Mouse (Mus musculus) forebrain, embryonic 14.5 days (tissue): Measurements from ENCODE around the gene Nelfb. TPM values are rescaled to one million over a fixed set of nuclear protein-coding genes. Genes with fewer than 3 reads are reported as not detected.

Experiments used
- ATAC-seq: fragments of 200-750 bp; cut with Nextera tagmentation; 2 replicates; pipeline ENCODE4 v1.8.0; 2017; ENCODE audit warnings: mild to moderate bottlenecking, moderate library complexity
- DNase-seq: peaks from one replicate; pipeline ENCODE4 v3.0.0-alpha.2; 2015; ENCODE audit warnings: low spot score
- H3K27ac ChIP-seq: fragments of 300-500 bp; sonication (generic); 2 replicates; pipeline ENCODE4 v1.5.1; 2014; ENCODE audit warnings: low read depth, mild to moderate bottlenecking, control low read depth, low read length, moderate library complexity
- H3K27me3 ChIP-seq: fragments of 300-500 bp; sonication (generic); replicated peaks from 2 replicates; pipeline ENCODE4 v1.6.1; 2014; ENCODE audit warnings: low read length, control low read depth, mixed read lengths; ENCODE audit not compliant: control insufficient read depth, insufficient read depth
- H3K36me3 ChIP-seq: fragments of 300-500 bp; sonication (generic); 2 replicates; pipeline ENCODE4 v1.6.1; 2014; ENCODE audit warnings: low read length, control low read depth; ENCODE audit not compliant: control insufficient read depth, insufficient read depth
- H3K4me1 ChIP-seq: fragments of 300-500 bp; sonication (generic); 2 replicates; pipeline ENCODE4 v1.6.1; 2014; ENCODE audit warnings: antibody characterized with exemption, low read length, control low read depth; ENCODE audit not compliant: control insufficient read depth, insufficient read depth
- H3K4me2 ChIP-seq: fragments of 300-500 bp; sonication (generic); 2 replicates; pipeline ENCODE4 v1.6.1; 2014; ENCODE audit warnings: mild to moderate bottlenecking, control low read depth, low read length
- H3K4me3 ChIP-seq: fragments of 300-500 bp; sonication (generic); 2 replicates; pipeline ENCODE4 v1.5.1; 2014; ENCODE audit warnings: low read depth, low read length, control low read depth
- H3K9ac ChIP-seq: fragments of 300-500 bp; sonication (generic); 2 replicates; pipeline ENCODE4 v1.6.1; 2014; ENCODE audit warnings: mild to moderate bottlenecking, low read length, control low read depth, moderate library complexity
- H3K9me3 ChIP-seq: fragments of 300-500 bp; sonication (generic); replicated peaks from 2 replicates; pipeline ENCODE4 v1.6.1; 2016; ENCODE audit warnings: low read length, control low read depth, mixed read lengths; ENCODE audit not compliant: control insufficient read depth
- WGBS: fragments of 180-500 bp; shearing (Covaris S2); extraction: QIAGEN DNeasy Blood & Tissue Kit; methylation state at CpG from one replicate; pipeline ENCODE4 v1.1.7; 2014; 5-methylcytosine and 5-hydroxymethylcytosine counted together
- polyA plus RNA-seq: library from polyadenylated mRNA; unstranded; fragments of >200 nt; fragmentation: Nextera tagmentation; extraction: Ambion mirVana; gene quantifications from 2 replicates; pipeline ENCODE4 v1.2.1, GENCODE M21; 2014

Nelfb gene
- polyA plus RNA-seq, 1 experiment from 2014 or later: 68.8 TPM

DNA sequence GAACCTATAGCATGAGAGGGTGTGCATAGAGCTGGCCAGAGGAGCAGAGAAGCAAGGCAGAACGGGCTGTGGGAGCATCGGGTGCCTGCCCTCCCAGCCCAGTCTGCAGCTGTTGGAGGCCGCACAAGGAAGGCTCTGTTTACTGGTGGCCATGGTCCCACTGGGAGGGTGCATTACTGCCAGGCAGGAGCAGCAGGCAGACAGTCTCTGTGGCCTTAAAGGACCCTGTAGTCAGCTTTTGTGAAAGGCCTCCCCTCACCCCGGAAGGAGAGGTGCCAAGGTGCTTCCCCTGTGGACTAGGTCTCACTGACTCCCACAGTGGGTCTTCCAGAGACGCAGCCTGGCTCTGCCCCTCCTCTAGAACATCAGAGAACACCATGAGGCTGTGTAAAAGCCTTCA is 15.6 kb upstream of the Nelfb start:
- no peaks in the 10 kb centered on the region for H3K9me3 ChIP-seq
- WGBS: 90% methylated on average over 5 of the region's 5 CpGs
- H3K4me3 ChIP-seq: no peak overlapping the region
- peaks cover 12% of the 10 kb centered on the region for H3K4me1 ChIP-seq
- no peak overlapping the region for H3K9ac ChIP-seq
- ATAC-seq (no peak), DNase-seq (no peak)
- peaks cover 2% of the 10 kb centered on the region; the same call in 1 of the 2 replicates for H3K36me3 ChIP-seq
- no peak overlapping the region for H3K27ac ChIP-seq
- H3K4me2 ChIP-seq: no peak overlapping the region
- no peaks in the 10 kb centered on the region for H3K27me3 ChIP-seq

DNA sequence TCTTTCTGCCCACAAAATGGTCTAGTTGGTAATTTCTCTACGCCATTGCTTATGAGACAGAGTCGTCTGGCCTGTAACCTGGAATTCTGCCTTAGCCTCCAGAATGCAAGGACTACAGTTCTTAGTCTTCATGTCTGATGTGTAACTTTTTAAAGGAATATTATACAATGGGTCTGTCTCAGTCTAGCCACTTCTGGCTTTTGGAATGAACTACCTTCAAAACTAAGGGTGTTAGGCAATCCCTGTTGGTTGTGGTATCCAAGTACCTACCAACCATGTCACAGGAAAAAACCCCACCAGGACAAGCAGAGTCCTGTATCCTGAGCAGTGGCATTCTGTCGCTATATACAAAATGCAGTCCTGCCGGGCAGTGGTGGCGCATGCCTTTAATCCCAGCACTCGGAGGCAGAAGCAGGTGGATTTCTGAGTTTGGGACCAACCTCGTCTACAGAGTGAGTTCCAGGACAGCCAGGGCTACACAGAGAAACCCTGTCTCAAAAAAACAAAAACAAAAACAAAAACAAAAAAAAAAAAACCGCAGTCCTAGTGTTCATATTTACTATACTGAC is 14.6 kb upstream of the Nelfb start:
- Histone ChIP-seq H3K4me2 (peak overlapping the region; percentile 46), H3K4me1 (peaks cover 12% of the 10 kb centered on the region), H3K4me3 (no peak overlapping the region), H3K9me3 (no peaks in the 10 kb centered on the region), H3K36me3 (peaks cover 8% of the 10 kb centered on the region; the same call in 1 of the 2 replicates), H3K9ac (no peak overlapping the region), H3K27ac (peak overlapping the region; percentile 98; the same call in 1 of the 2 replicates), H3K27me3 (no peaks in the 10 kb centered on the region)
- 77% methylated on average over 8 of the region's 8 CpGs for WGBS
- DNase-seq (no peak), ATAC-seq (no peak)

DNA sequence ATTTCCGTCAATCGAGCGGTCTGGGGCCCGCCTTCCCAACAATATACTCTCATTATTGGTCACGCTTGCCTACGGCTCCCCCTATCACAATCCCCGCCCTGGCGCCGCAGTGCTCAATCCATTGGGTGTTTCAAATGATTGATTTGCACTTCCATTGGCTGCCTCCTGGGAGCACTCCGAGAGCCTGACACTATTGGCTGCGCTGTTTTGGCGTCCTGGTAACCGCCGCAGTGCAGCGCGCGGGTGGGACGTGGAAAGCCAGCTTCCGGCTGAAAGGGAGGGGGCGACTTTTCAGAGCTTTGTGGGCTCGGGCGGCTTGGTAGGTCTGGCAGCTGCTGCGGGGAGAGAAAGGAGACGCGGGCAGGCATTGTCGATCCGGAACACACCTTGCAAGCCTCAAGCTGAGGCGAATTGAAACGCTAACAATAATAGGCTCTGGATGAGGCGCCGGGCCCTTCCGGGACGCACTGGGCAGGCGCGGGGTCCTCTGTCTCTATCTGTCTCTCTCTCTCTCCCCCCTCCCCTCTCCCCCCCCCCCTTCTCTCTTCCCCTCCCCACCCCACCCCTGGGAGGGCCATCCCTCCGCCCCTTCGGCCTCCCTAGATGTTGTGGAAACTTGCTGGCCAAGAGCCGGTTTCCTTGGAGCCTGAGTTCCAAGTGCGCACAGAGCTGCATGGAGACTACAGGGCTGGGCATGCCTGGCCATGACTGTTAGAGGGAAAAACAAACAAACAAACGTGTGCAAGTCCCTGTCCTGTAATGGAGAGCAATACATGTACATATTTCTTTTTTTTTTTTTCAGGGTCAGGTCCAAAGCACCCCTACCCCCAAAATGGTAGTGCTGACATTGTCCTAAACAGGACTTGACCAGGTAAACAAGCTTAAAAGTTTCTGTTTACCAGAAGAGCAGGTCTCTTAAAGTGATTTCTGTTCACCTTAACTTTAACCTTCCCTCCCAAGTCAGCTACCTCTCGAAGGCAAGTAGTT is 13.8 kb upstream of the Nelfb start:
- no peaks in the 10 kb centered on the region for H3K9me3 ChIP-seq
- peaks cover 8% of the 10 kb centered on the region; the same call in 1 of the 2 replicates for H3K36me3 ChIP-seq
- WGBS: 2% methylated on average over 40 of the region's 41 CpGs
- peak overlapping the region; percentile 72 for H3K9ac ChIP-seq
- ATAC-seq (peak; percentile 97), DNase-seq (peak; percentile 100)
- H3K27me3 ChIP-seq: no peaks in the 10 kb centered on the region
- peaks cover 12% of the 10 kb centered on the region for H3K4me1 ChIP-seq
- H3K27ac ChIP-seq: peak overlapping the region; percentile 98
- peak overlapping the region; percentile 46 for H3K4me2 ChIP-seq
- H3K4me3 ChIP-seq: peak overlapping the region; percentile 89

DNA sequence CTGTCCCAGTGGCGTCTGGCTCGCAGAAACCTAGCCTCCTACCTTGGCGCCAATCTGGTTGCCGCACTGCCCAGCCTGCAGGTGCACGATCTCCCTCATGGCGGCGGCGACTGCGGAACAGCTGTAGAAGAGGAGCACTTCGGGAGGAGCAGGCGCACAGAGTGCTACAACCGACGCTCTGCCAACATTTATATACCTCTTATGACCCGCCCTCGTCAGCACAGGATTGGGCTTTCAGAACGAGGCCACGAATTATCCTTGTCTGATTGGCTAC is 13.1 kb upstream of the Nelfb start, which contains the start of gene Tubb4b:
Gene Tubb4b, minus strand, starts transcription at position 211 of the 274 bp plus-strand sequence.
- peaks cover 12% of the 10 kb centered on the region for H3K4me1 ChIP-seq
- peak within 1 kb of the TSS; percentile 98 for H3K27ac ChIP-seq
- no peaks in the 10 kb centered on the region for H3K27me3 ChIP-seq
- H3K4me2 ChIP-seq: peak within 1 kb of the TSS; percentile 92
- DNase-seq (no peak), ATAC-seq (no peak)
- H3K36me3 ChIP-seq: peaks cover 8% of the 10 kb centered on the region; the same call in 1 of the 2 replicates
- WGBS: under 1% methylated on average over 17 of the region's 17 CpGs
- H3K4me3 ChIP-seq: peak within 1 kb of the TSS; percentile 89
- no peaks in the 10 kb centered on the region for H3K9me3 ChIP-seq
- H3K9ac ChIP-seq: peak within 1 kb of the TSS; percentile 86

DNA sequence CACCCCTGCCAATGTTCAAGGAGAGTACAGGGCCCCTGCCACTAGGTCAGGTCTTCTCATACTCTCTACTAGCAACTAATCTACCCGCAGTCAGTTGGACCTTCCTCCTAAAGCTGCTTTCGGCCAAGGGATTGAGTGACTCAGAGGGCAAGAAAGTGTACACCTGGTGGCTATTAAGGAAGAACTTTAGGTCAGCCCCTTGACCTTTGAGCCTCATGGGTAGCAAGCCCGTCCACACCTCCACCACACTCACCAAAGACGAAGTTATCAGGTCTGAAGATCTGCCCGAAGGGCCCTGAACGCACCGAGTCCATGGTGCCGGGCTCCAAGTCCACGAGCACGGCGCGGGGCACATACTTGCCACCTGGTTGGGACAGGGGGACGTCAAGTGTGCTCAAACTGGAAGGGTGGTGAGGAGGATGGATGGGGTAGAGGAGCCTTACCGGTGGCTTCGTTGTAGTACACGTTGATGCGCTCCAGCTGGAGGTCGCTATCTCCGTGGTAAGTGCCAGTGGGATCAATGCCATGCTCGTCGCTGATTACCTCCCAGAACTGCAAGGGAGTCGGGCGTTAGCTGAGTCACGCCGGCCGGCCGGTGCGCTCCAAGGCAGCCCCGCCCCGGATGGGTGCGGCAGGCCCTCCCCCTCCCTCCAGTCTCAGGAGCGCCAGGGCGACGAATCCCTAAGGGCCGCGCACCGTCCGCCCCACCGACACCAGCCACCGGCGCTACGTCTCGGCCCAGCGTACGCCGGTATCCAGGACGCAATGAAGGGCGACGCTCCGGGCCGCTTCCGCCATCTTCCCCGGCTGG is 12.6 kb upstream of the Nelfb start:
- H3K27ac ChIP-seq: peak overlapping the region; percentile 89
- no peaks in the 10 kb centered on the region for H3K9me3 ChIP-seq
- H3K4me2 ChIP-seq: peak overlapping the region; percentile 92
- H3K4me3 ChIP-seq: peak overlapping the region; percentile 89
- peaks cover 12% of the 10 kb centered on the region for H3K4me1 ChIP-seq
- DNase-seq (peak; percentile 65), ATAC-seq (peak; percentile 33)
- H3K27me3 ChIP-seq: no peaks in the 10 kb centered on the region
- 4% methylated on average over 36 of the region's 53 CpGs for WGBS
- H3K36me3 ChIP-seq: peaks cover 8% of the 10 kb centered on the region; the same call in 1 of the 2 replicates
- H3K9ac ChIP-seq: peak overlapping the region; percentile 86

DNA sequence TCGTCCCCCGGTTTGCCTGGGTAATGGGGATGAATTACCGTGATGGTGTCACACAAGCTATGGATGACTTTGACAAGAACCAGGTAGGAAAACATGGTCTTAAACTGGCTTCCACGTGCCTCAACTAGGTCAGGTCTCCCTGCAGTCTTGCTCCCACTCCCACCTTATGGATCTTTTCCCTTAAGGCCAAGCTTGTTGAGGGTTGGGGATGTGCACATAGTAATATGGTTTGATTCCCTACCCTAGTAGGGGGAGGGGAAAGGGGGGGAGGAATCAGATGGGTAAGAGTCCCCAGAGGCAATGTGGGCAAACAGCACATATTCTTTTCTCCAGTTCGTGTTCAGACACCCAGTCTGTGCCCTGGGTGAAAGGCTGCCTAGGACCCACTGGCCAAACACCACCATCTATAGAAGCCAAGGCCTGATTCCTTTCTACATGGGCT is 10.1 kb upstream of the Nelfb start:
- Histone ChIP-seq H3K4me2 (no peak overlapping the region), H3K9ac (no peak overlapping the region), H3K27me3 (no peaks in the 10 kb centered on the region), H3K4me1 (peaks cover 12% of the 10 kb centered on the region), H3K27ac (no peak overlapping the region), H3K4me3 (no peak overlapping the region), H3K9me3 (no peaks in the 10 kb centered on the region), H3K36me3 (peaks cover 8% of the 10 kb centered on the region; the same call in 1 of the 2 replicates)
- 74% methylated on average over 5 of the region's 5 CpGs for WGBS
- ATAC-seq: no peak
- no peak for DNase-seq

DNA sequence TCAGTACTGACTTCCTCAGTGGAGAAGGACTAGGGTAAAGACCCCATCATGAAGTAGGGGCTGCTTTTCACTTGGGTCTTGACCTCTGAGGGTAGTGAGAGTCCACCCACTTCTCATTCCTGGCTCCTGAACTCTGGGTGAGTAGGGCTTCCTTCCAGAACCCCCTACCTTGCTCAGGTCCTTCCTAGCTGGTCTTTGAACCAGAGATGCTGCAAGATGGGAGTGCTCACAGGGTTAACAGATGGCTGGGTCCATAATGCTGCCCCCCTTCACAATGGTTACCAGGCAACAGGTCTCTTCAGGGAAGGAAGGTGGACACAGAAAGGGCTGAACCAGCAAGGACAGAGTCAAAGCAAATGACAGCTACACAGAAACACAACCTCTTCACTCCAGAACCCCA is 7.2 kb upstream of the Nelfb start, which contains the start of gene Fam166a:
Gene Fam166a, plus strand, starts transcription at position 301 of the 400 bp plus-strand sequence.
- no peak within 1 kb of the TSS for H3K4me3 ChIP-seq
- H3K9ac ChIP-seq: no peak within 1 kb of the TSS
- H3K27ac ChIP-seq: no peak within 1 kb of the TSS
- H3K36me3 ChIP-seq: peaks cover 8% of the 10 kb centered on the region; the same call in 1 of the 2 replicates
- no peak within 1 kb of the TSS for H3K4me2 ChIP-seq
- DNase-seq (no peak), ATAC-seq (no peak)
- H3K27me3 ChIP-seq: no peaks in the 10 kb centered on the region
- H3K9me3 ChIP-seq: no peaks in the 10 kb centered on the region
- H3K4me1 ChIP-seq: peaks cover 3% of the 10 kb centered on the region

DNA sequence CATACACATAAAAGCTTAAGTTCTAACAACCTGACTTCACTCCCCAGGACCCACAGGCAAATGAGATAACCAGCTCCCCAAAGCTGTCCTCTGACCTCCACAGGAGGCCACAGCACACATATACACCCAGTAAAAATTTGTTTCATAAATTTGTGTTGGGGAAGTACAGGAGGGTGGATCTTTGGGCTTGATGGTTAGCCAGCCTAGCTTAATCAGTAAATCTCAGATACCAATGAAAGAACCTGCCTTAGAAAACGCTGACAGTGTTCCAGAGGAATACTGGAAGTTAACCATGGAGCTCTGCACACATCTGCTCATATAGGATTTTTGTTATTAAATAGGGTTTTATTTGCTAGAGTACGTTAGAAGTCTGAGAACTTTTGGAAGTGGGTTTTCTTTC is 6.4 kb upstream of the Nelfb start:
- no peak overlapping the region for H3K27ac ChIP-seq
- H3K4me3 ChIP-seq: no peak overlapping the region
- no peaks in the 10 kb centered on the region for H3K9me3 ChIP-seq
- ATAC-seq: no peak
- no peak for DNase-seq
- peaks cover 8% of the 10 kb centered on the region; the same call in 1 of the 2 replicates for H3K36me3 ChIP-seq
- no peaks in the 10 kb centered on the region for H3K4me1 ChIP-seq
- H3K4me2 ChIP-seq: no peak overlapping the region
- WGBS: 67% methylated on average over 2 of the region's 2 CpGs
- no peaks in the 10 kb centered on the region for H3K27me3 ChIP-seq
- H3K9ac ChIP-seq: no peak overlapping the region
